Mouse (Mus musculus) ovary, adult 10 weeks (tissue): Measurements from ENCODE around the gene Cd55. TPM values are rescaled to one million over a fixed set of nuclear protein-coding genes. Genes with fewer than 3 reads are reported as not detected.

Experiments used
- polyA plus RNA-seq: library from polyadenylated mRNA; stranded (reverse); fragments of 350-450 nt; fragmentation: Illumina TruSeq; extraction: RNeasy Lipid Tissue Mini Kit (QIAGEN cat#74804); gene quantifications from one replicate; pipeline ENCODE4 v1.2.3, GENCODE M21; 2014

The Cd55 gene
- 124 TPM for polyA plus RNA-seq

DNA sequence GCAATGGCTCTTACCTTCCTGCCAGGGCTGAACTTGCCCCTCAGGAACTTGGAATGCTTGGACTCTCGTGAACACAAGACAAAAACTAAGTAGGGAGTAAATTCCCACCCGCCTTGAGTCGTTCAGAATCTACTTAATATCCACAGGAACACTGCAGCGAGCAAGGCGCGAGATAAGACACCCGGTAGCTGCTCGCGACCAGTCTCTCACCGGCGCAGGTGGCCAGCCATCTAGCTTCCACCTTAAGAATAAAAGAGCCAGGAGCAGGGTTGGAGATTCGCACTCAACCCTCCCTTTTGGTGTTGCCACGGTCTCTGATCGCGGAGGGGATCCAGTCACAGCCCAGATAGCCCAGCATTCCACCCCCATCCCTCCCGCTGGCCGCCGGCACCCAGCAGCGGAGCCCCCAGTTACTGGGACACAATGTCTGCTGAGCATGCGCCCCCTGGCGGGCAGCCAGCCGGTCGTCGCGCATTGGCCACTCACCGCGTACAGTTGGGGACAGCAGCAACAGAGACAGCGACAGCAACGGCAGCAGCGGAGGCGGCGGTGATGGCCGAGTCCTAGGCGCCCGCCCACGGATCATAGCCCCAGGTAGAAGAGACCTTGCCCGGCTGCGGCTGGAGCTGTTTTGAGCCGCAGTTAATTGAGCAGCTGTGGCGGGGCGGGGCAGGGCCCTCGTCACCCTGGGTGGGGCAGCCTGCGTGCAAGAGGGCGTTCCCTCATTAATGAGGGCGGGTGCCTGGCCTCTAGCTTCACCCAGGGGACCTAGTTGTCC lies at the start of gene Cd55:
Gene Cd55 (minus strand): TSS at position 661 of the 778 bp plus-strand sequence.

GRCm38 (mm10) chr1:130422664-130423111 lies 39.9 kb downstream of the Cd55 start, which contains the start of gene Cd55b:
TSS of gene Cd55b (minus strand) at chr1:130423009.

Other genes starting within 250 kb of the Cd55 start
- 1.2 TPM for gene Cd55b, start 39.7 kb downstream of the Cd55 start, polyA plus RNA-seq
- not detected for gene Zp3r, start 166.9 kb upstream of the Cd55 start, polyA plus RNA-seq
- gene C4bp, start 198.9 kb upstream of the Cd55 start, polyA plus RNA-seq: 0.20 TPM